Mouse (Mus musculus) embryonic fibroblast, embryonic 13.5 days (primary cell): ENCODE data around the gene Adrm1.

Experiments
- CTCF ChIP-seq: IDR thresholded peaks from 2 replicates; pipeline ENCODE4 v1.5.1; 2011; ENCODE audit warnings: mild to moderate bottlenecking, control low read depth, low read length, moderate library complexity, borderline replicate concordance; ENCODE audit not compliant: insufficient read depth
- POLR2A ChIP-seq: IDR thresholded peaks from 2 replicates; pipeline ENCODE4 v1.6.1; 2011; ENCODE audit warnings: low read depth, mild to moderate bottlenecking, control low read depth, low read length, moderate library complexity

- no peak for TF ChIP-seq POLR2A
- no peak for TF ChIP-seq CTCF
Observed at GRCm38 (mm10) chr2:180187362-180187761, 16.1 kb downstream of the Adrm1 start.
